Mouse (Mus musculus) midbrain, embryonic 11.5 days (tissue): ENCODE measurements around the gene Qk. TPM values are rescaled to one million over a fixed set of nuclear protein-coding genes. Genes with fewer than 3 reads are reported as not detected.

Experiments used
- ATAC-seq: fragments of 200-750 bp; cut with Nextera tagmentation; 2 replicates; pipeline ENCODE4 v1.8.0; 2017; ENCODE audit warnings: moderate TSS enrichment, moderate library complexity; ENCODE audit not compliant: low FRiP score
- DNase-seq: peaks from one replicate; pipeline ENCODE4 v3.0.0; 2015; ENCODE audit warnings: low spot score; ENCODE audit errors: missing footprints
- H3K27ac ChIP-seq: fragments of 300-500 bp; sonication (generic); 2 replicates; pipeline ENCODE4 v1.5.1; 2014; ENCODE audit warnings: low read depth, low read length
- H3K27me3 ChIP-seq: fragments of 300-500 bp; sonication (generic); 2 replicates; pipeline ENCODE4 v1.6.1; 2014; ENCODE audit warnings: mild to moderate bottlenecking, low read length, moderate library complexity, mixed read lengths; ENCODE audit not compliant: control insufficient read depth, insufficient read depth
- H3K36me3 ChIP-seq: fragments of 300-500 bp; sonication (generic); 2 replicates; pipeline ENCODE4 v1.6.1; 2014; ENCODE audit warnings: mild to moderate bottlenecking, low read length, moderate library complexity, mixed read lengths; ENCODE audit not compliant: control insufficient read depth, insufficient read depth
- H3K4me1 ChIP-seq: fragments of 300-500 bp; sonication (generic); 2 replicates; pipeline ENCODE4 v1.6.1; 2014; ENCODE audit warnings: low read length; ENCODE audit not compliant: control insufficient read depth, insufficient read depth
- H3K4me2 ChIP-seq: fragments of 300-500 bp; sonication (generic); 2 replicates; pipeline ENCODE4 v1.6.1; 2014; ENCODE audit warnings: mild to moderate bottlenecking, moderate library complexity
- H3K4me3 ChIP-seq: fragments of 300-500 bp; sonication (generic); 2 replicates; pipeline ENCODE4 v1.5.1; 2014; ENCODE audit warnings: low read depth, low read length
- H3K9ac ChIP-seq: fragments of 300-500 bp; sonication (generic); 2 replicates; pipeline ENCODE4 v1.6.1; 2014; ENCODE audit warnings: low read length
- H3K9me3 ChIP-seq: fragments of 300-500 bp; sonication (generic); 2 replicates; pipeline ENCODE4 v1.6.1; 2016; ENCODE audit warnings: low read length; ENCODE audit not compliant: control insufficient read depth
- WGBS: fragments of 180-500 bp; shearing (Covaris S2); extraction: QIAGEN DNeasy Blood & Tissue Kit; methylation state at CpG from one replicate; pipeline ENCODE4 v1.1.7; 2014; 5-methylcytosine and 5-hydroxymethylcytosine counted together
- polyA plus RNA-seq: library from polyadenylated mRNA; unstranded; fragments of >200 nt; fragmentation: Nextera tagmentation; extraction: Ambion mirVana; gene quantifications from 2 replicates; pipeline ENCODE4 v1.2.1, GENCODE M21; 2014

Qk gene
- polyA plus RNA-seq, 1 experiment from 2014 or later: 63.2 TPM

DNA sequence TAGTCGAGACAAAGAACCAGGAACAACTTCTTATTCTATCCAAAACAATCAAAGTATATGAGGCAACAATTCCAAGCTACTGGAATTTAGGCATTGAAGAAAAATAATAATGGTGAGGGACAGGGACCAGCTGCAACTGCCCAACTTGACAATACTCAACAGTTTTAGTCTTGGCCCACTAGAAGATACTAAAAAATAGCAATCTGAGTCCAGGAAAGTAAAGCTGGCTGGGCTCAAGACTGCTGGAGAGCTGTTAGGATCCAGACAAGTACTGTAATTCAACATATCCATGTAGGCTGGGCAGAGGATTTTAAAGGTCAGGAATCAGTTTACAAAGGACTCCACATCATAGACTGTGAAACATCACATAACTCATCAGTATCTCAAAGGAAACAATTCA lies 79.6 kb downstream of the Qk start:
- Histone ChIP-seq H3K27me3 (no peaks in the 10 kb centered on the region), H3K36me3 (no peaks in the 10 kb centered on the region), H3K4me1 (peaks cover 21% of the 10 kb centered on the region), H3K9ac (no peak overlapping the region), H3K27ac (no peak overlapping the region), H3K4me2 (no peak overlapping the region), H3K4me3 (no peak overlapping the region), H3K9me3 (no peaks in the 10 kb centered on the region)
- DNase-seq (no peak), ATAC-seq (no peak)
- WGBS: 96% methylated on average over 1 of the region's 1 CpGs

- Histone ChIP-seq H3K9ac (no peak overlapping the region), H3K36me3 (no peaks in the 10 kb centered on the region; the same call in 1 of the 2 replicates), H3K4me2 (no peak overlapping the region), H3K4me1 (peaks cover 12% of the 10 kb centered on the region), H3K9me3 (no peaks in the 10 kb centered on the region), H3K27me3 (no peaks in the 10 kb centered on the region), H3K4me3 (no peak overlapping the region), H3K27ac (no peak overlapping the region)
- ATAC-seq: no peak
- DNase-seq: no peak
- 95% methylated on average over 2 of the region's 2 CpGs for WGBS
Measured at GRCm38 (mm10) chr17:10236595-10236994, 83.1 kb downstream of the Qk start.

- no peak overlapping the region for H3K4me2 ChIP-seq
- DNase-seq (no peak), ATAC-seq (no peak)
- no peaks in the 10 kb centered on the region for H3K27me3 ChIP-seq
- 93% methylated on average over 3 of the region's 3 CpGs for WGBS
- H3K27ac ChIP-seq: no peak overlapping the region
- no peaks in the 10 kb centered on the region for H3K9me3 ChIP-seq
- H3K4me3 ChIP-seq: no peak overlapping the region
- H3K9ac ChIP-seq: no peak overlapping the region
- peaks cover 8% of the 10 kb centered on the region for H3K4me1 ChIP-seq
- H3K36me3 ChIP-seq: no peaks in the 10 kb centered on the region; the same call in 1 of the 2 replicates
Measured at GRCm38 (mm10) chr17:10232406-10232805, 87.2 kb downstream of the Qk start.

DNA sequence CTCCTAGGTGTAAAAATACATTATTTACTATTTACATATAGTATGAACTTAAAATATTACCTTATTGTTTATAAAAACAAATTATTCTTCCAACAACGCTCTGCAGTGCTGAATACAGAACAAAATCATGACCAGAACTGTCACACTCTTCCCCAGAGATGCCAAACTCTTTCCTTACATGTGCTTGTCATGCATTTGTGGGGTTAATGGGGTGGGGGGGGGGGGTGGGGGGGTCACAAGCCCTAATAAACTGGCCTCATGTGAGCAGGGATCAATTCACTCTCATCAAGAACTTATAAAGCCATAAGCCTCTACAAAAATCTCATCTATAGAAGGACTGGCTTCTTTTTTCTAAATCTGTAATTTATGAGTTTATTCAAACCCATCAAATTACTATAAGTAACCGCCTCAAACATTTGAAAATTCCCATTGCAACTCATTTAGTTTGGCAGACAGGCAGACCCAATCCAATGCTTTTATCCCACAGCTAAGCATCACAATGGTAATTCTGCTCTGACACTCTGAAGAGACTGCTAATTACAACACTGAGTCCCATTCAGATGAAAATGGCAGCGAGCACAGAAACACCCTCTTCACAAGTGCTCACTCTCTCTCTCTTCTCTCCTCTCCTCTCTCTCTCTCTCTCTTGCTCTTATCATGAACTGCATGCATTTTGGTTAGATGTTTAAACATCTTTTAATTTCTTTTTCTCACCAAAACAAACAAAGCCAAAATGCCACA lies 91.7 kb downstream of the Qk start:
- no peak overlapping the region for H3K27ac ChIP-seq
- no peaks in the 10 kb centered on the region for H3K27me3 ChIP-seq
- H3K4me3 ChIP-seq: no peak overlapping the region
- 57% methylated on average over 3 of the region's 3 CpGs for WGBS
- ATAC-seq (no peak), DNase-seq (no peak)
- no peaks in the 10 kb centered on the region for H3K36me3 ChIP-seq
- no peaks in the 10 kb centered on the region for H3K9me3 ChIP-seq
- H3K9ac ChIP-seq: no peak overlapping the region
- no peak overlapping the region for H3K4me2 ChIP-seq
- H3K4me1 ChIP-seq: peaks cover 3% of the 10 kb centered on the region

DNA sequence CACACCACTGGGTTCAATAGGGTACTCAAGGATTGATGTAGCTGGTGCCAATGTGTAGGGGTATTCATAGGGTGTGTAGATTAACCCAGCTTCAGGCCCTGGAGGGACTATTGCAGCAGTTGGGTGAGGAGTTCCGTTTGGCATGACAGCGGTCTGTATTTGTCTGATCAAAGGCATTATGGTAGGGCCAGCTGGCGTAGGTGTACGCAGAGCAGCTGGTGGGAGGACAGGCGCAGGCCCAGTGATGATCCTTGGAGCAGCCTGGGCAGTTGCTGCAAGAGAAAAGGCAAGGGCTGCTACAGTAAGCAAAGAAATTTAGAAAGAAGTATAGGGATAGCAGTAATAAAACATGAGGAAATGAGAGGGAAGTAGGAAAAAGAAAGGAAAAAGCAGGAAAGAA lies 103.5 kb downstream of the Qk start:
- Histone ChIP-seq H3K4me2 (no peak overlapping the region), H3K9ac (no peak overlapping the region), H3K36me3 (no peaks in the 10 kb centered on the region), H3K4me1 (no peaks in the 10 kb centered on the region), H3K9me3 (no peaks in the 10 kb centered on the region), H3K27ac (no peak overlapping the region), H3K27me3 (no peaks in the 10 kb centered on the region), H3K4me3 (no peak overlapping the region)
- ATAC-seq (no peak), DNase-seq (no peak)
- WGBS: 83% methylated on average over 5 of the region's 5 CpGs

- H3K9me3 ChIP-seq: no peaks in the 10 kb centered on the region
- H3K9ac ChIP-seq: no peak overlapping the region
- no peak overlapping the region for H3K27ac ChIP-seq
- H3K4me3 ChIP-seq: no peak overlapping the region
- H3K36me3 ChIP-seq: 0 out of 2 replicates have a peak, but pooled peaks cover 3% of the 10 kb centered on the region
- H3K4me1 ChIP-seq: peaks cover 2% of the 10 kb centered on the region; the same call in 1 of the 2 replicates
- no peak overlapping the region for H3K4me2 ChIP-seq
- DNase-seq: no peak
- ATAC-seq: peak; percentile 40; the same call in 1 of the 2 replicates
- WGBS: 20% methylated on average over 12 of the region's 12 CpGs
- no peaks in the 10 kb centered on the region for H3K27me3 ChIP-seq
Measured at GRCm38 (mm10) chr17:10209154-10209777, 110.4 kb downstream of the Qk start.

- Histone ChIP-seq H3K4me1 (no peaks in the 10 kb centered on the region), H3K9me3 (peaks cover 3% of the 10 kb centered on the region; the same call in 1 of the 2 replicates), H3K4me3 (no peak overlapping the region), H3K4me2 (no peak overlapping the region), H3K27me3 (no peaks in the 10 kb centered on the region), H3K36me3 (no peaks in the 10 kb centered on the region), H3K9ac (no peak overlapping the region), H3K27ac (no peak overlapping the region)
- ATAC-seq (no peak), DNase-seq (no peak)
- WGBS: 93% methylated on average over 2 of the region's 2 CpGs
Measured at GRCm38 (mm10) chr17:10198662-10199061, 121.0 kb downstream of the Qk start.

DNA sequence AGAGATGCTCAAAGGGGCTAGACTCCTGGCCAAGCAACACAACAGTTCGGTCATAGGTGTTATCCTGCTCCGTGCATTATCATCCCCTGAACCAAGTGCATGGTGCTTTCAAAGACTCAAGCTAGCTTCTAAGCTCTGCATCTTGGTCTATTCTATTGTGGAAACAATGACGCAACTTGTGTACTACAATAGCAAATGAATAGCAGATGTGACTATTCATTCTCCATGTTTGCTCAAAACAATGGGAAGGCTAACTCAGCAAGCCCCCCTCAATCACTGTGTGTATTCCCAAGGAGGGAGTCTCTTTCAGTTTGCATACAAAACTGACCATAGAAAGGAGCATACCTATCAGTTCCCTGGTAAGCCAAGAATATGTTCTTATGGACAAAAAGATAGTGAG lies 121.4 kb downstream of the Qk start:
- H3K9me3 ChIP-seq: peaks cover 3% of the 10 kb centered on the region; the same call in 1 of the 2 replicates
- H3K36me3 ChIP-seq: no peaks in the 10 kb centered on the region
- WGBS: 93% methylated on average over 3 of the region's 3 CpGs
- no peak overlapping the region for H3K9ac ChIP-seq
- H3K4me3 ChIP-seq: no peak overlapping the region
- H3K27me3 ChIP-seq: no peaks in the 10 kb centered on the region
- ATAC-seq (no peak), DNase-seq (no peak)
- no peak overlapping the region for H3K27ac ChIP-seq
- H3K4me1 ChIP-seq: no peaks in the 10 kb centered on the region
- H3K4me2 ChIP-seq: no peak overlapping the region

DNA sequence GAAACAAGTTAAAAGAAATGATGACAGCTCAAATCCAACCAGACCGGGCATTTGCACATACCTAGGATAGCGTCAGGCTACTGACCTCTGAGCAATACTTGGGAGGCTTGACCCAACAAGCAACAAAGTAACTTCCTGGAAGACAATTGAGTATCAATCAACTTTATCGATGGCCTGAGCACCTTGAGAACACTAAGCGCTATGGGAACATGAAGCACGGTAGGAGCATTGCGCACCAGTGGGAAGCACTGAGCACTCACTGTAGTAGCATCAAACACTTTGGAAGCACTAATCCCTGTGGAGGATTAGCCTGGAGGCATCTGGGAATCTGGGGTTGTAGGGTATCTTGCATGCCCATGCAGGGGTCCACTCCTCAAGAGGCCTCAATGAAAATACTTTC lies 124.0 kb downstream of the Qk start:
- WGBS: 94% methylated on average over 6 of the region's 6 CpGs
- DNase-seq (no peak), ATAC-seq (no peak)
- Histone ChIP-seq H3K9ac (no peak overlapping the region), H3K27me3 (no peaks in the 10 kb centered on the region), H3K4me3 (no peak overlapping the region), H3K27ac (no peak overlapping the region), H3K4me1 (no peaks in the 10 kb centered on the region), H3K9me3 (peaks cover 7% of the 10 kb centered on the region; the same call in 1 of the 2 replicates), H3K4me2 (no peak overlapping the region), H3K36me3 (no peaks in the 10 kb centered on the region)
